Mouse (Mus musculus) mature B cell (primary cell): Measurements from ENCODE around the gene Cdc42ep4.

Experiments used
- in situ Hi-C: fragments of 300-500 bp; cut with MboI; formaldehyde crosslinking; loops from 2 replicates; pipeline ENCODE4 v1.14.3; 2019

Cdc42ep4 gene

DNA sequence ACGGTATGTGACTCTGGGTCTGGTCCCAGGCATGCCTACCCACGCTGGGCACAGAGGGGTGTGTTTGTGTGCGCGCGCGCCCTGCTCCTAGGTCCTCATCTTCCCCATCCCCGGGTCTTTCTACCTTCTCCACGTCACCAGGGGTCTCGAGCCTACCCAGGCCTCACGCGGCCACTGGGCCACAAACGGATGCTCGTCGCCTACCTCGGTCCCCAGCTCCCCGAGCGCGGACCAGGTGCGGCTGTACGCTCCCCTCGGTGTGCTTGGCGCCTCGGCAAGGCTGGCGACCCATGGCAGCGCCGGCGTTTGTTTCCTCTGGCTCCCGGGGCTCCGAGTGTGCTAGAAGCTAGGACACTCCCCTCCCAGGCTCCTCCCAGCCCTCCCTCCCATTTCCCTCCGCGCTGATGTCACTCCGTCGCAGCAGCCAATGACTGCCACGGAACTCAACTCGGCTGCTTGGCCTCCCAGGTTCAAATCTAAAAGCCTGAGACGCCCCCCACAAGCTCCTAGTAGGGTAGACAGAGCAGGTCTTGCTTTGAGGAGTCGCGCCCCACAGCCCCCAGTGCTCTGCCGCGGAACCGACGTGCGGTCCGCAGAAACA, at the start of gene Cdc42ep4:
Gene Cdc42ep4 (minus strand): TSS at position 398 of the 601 bp plus-strand sequence.
- in situ Hi-C loops: no loop called here

DNA sequence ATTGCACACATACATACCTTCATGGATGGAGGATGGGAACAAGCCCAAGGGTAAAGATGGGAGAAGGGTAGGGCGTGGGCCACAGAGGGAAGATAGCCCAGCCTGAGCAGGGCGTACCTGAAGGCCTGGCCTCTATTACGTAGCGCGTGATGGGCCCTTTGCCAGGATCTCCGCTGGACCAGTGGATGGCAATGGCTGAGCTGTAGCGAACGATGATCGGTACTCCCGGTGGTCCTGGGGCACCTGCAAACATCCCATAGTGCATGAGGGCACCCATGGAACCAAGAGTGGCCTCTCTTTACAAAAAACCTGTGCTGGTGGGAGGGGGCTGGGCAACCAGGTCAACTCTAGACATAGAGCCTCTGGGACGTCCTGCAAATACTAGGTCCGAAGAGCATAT, 48.3 kb upstream of the Cdc42ep4 start:
- in situ Hi-C loops: no loop called here

DNA sequence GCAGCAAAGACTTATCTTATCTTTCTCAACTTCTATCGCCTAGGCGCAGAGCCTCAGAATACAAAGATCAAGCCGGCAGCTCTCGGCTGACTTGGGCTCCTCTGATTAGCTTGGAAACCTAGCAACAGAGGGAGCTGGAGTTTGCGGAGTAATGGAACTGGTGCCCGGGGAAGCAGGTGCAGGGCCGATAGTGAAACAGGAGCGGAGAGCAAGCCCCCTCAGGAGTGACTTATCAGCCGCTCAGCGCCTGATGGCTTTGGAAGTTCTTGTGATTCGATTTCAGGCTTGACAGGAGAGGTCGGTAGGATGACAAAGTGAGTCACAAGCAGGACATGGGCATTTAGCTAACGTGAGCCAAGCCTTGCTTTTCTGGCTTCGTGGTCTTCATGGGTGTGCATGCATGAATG, 47.4 kb upstream of the Cdc42ep4 start:
- in situ Hi-C loops: no loop called here

DNA sequence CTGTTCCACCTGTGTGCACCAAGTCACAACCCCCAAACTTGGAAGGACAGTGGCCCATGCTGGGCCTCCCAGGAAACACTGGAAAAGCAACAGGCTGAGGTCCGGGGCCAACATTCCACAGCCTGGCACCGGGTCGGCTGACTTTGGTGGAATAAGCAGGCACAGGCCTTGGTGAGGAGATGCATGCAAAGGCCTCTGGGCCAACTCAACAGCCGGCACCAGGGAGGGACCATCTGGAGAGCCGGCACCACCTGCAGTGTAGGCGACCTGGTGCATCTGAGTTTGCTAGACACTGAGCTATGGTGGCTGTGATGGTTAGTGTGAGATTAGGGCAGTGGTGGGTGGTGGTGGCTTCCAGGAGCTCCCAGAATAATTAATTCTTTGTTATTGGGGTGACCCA, 46.3 kb upstream of the Cdc42ep4 start:
- in situ Hi-C loops: no loop called here

DNA sequence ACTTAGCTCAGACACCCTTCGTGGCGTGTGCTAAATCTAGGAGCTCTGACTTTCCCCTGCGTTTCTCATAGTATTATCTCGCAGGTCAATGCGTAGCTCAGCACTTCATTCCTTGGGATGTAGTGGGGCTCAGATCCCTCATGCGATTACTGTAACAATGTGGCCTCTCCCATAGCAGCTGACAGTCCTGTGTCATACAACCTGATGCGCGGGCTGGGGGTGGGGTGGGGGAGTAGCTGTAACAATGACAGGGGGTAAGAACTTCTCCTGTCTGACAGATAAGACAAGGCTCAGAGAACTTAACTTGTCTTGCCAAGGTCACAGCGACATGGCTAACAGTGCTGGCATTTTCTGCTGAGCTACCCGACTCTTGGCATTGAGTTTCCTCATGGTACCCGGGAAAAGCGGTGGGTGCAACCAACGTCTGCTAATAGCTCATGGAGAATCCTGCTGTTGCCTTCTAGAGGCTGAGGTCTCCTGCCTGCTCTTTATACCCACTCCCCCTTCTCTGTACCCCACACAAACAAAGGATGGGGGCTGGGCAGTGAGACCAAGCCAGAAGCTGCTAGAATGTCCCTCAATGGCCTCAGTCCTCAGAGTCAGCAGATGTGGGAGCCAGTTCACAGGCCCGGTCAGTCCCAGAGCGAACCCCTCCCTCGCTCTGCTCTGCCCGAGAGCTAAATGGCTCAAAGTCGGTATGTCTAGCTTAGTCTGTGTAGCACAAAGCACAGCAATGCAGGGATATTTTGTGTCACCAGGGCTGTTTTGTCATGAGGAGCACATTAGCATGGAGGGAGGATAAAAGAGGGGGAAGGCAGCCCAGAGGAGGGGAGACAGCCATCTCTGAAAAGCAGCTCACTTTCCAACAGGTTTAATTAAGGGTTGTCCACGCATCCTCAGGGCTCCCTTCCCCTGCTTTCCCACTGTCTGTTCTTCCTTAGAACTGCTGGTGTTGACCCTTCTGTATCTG, 45.6 kb upstream of the Cdc42ep4 start:
- in situ Hi-C loops: no loop called here

DNA sequence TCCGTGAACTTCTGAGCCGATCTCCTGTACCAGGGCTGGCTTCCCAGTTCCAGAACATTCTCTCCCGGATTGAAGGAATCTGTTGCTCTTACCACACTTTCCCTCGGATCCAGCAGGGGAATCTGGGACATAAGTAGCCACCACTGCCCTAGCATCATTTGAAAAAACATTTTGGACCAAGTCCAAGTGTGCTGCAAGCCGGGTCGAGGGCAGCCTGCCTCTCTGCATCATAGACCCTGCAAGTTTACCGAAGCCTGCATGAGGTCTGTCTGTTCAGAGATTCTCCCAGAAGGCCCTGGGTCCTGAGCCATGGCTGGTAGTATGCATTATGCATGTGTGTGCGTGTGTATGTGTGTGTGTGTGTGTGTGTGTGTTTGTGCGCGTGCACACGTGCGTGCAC, 44.2 kb upstream of the Cdc42ep4 start:
- in situ Hi-C loops: no loop called here

DNA sequence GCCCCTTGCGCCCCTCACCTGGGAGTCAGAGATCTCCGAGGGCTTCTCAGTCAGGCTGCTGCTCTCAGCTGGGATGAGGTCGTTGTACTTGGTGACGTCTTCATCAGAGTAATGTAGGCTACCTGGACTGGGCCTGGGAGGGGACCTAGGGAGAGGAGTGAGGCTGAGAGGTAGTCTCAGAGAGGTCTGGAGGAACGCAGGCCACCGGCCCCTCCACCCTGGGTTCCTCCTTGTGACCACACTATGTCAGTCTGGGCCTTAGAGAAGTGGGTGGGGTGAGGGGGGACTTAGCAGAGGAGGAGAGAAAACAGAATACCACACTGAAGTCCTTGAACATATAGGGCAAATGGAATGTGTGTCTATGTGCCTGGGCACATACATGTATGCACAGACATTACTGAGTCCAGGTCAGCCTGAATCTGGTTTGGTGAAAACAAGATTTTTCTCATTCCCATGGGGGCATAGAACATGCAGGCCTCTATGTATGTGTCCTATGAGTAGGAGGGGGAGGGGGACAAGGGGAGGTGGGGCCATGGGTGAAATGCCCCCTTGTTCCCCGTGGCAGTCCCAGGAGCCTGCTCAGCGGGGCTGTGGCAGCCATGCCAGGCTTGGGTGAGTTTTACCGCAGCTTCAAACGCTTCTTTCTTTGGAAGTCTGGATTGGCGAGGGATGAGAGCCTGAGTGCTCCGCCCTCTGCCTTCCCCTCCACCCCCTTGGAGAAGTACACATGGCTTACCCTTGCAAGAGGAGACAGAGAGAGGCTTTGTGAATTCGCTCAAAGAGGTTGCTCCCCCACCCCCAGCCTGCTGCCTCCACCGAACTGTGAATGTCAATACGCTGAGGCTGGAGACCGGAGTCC, 39.9 kb upstream of the Cdc42ep4 start:
- in situ Hi-C loops: no loop called here

DNA sequence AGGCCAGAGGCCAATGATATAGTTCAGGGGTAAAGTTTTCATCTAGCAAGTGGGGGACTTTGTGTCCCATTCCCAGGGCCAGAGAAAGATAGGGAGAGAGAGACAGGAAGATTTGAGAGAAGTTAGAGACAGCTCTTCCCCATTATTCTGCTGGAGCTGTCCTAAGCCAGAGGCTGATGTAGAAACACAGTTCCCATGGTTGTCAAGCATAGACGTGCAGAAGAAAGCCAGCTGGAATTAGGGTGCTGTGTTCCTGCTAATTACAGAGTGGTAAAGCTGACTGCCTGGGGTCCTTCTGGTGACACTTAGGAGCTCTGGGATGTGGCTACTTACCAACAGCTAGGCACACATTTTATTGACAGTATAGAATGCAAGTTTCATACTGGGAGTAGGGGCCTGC, 37.4 kb upstream of the Cdc42ep4 start:
- in situ Hi-C loops: no loop called here

DNA sequence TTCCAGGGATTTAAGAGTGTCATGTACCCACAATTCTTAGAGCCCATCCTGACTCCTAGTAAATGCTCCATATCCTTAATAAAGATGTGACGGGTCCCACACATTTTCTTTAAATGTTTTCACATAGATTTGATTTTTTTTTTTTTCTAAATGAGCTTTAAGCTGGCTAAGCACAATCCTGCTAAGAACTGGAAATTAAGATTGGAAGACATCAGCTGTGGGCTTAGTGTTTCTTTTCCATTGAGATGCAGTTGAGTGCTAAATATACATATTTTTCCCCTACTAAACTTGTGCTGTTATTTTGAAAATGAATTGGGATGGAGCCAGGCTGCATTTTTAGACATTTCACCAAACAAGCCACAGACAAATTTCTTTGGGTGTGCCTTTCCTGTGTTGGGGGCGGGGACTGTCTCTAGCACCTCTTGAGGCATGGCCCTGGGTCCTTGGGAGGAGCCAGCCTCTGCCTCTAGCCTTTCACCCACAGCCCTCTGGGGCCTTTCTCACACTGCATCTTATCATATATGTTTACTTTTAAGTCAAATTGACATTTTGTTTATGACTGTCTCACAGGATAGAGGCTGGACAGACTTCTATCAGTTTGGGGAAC, 36.6 kb upstream of the Cdc42ep4 start:
- in situ Hi-C loops: no loop called here

DNA sequence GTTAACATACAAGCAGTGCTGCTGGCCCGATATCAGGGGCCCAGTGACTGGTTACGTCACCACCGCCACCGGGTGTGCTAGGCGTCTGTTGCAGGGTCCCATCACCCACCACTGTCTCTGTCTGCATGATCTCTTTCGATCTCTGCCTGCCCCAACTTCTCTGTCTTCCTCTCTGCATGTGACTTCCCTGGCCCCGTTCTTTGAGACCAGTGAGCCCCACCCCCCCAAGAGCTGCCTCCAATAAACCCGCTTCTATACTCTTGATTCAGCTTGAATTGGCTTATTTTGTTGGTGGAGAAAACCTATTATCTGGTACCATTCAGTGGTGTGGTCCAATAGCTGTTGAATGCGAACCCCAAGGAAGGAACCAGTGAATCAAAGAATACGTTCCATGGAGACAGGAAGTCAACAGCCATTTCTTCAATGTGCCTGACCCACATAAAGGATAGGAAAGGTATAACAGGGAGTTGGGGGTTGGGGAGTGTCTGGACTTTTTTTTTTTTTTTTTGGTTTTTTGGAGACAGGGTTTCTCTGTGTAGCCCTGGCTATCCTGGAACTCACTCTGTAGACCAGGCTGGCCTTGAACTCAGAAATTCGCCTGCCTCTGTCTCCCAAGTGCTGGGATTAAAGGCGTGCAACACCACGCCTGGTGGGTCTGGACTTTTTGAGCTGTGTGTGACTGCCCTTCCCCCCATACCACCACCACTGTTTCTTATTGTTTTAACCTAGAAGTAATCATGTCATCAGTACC, 35.9 kb upstream of the Cdc42ep4 start:
- in situ Hi-C loops: no loop called here

DNA sequence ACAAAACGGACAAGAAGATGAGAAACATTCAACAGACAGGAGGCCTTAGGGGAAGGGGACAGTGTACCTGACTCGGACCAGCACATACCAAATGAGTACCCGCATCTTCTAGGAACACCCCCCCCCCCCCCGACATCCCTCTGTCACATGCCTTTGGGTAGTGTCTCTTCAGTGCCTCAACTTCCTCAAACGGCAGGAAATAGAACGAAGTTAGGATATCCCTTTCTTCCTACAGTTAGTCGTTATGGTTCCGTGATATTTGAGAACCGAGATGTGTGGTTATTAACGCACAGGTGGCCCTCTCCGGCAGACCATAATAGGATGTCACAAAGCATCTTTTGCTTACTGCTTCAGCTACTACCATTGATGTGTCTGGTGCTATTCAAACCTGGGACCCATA, 35.3 kb upstream of the Cdc42ep4 start:
- in situ Hi-C loops: no loop called here

DNA sequence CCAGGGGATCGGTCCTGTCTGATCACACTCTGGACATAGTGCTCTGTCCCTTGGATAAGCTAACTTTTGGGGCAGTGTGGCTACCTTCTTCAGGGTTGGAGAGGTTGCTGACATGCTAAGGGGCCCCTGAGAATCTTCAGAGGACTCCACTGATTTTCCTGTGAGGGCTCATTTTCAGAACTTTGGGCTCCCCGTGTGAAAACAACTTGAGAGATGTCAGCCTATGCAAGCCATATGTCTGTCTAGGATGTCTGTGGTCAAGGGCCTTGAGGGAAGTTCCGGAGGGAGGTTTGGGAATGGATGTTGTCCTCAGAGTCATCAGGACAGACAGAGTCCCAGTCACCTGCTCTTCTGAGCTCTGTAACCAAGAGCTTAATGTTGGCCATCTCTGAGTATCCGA, 34.7 kb upstream of the Cdc42ep4 start:
- in situ Hi-C loops: no loop called here

DNA sequence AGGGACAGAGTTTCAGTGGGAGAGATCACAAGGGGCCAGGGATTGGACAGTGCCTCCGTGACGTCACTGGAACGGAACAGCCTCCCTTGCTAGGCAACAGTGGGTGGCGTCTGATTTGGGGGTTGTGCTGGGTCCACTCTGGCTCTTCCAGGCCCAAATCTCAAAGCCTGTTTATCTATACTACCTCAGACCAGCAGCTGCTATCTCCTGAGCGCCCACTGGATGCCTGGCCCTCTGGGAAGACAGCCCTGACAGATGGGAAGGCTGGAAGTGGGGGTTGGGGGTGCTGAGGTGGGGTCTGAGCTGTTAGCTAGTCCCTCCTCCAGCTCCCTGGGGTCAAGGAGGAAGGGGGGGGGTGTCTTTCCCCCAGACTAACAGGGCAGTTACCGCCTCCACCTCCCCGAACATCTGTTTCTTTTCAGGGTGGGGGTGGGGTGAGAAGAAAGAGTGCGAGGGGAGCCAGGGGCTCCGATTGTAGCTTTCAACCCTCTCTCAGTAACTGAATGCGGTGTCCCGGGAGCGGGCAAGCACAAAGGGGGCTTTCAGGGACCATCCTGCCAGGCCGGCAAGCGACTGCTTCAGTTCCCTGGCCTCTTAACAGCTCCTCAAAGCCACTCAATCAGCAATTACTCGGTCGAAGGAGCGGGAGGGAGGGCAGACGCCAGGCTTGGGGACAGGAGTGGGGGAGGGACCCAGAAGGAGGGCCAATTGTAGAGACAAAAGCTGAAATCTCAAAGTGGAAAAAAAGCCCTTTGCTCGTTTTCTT, 33.9 kb upstream of the Cdc42ep4 start:
- in situ Hi-C loops: no loop called here

DNA sequence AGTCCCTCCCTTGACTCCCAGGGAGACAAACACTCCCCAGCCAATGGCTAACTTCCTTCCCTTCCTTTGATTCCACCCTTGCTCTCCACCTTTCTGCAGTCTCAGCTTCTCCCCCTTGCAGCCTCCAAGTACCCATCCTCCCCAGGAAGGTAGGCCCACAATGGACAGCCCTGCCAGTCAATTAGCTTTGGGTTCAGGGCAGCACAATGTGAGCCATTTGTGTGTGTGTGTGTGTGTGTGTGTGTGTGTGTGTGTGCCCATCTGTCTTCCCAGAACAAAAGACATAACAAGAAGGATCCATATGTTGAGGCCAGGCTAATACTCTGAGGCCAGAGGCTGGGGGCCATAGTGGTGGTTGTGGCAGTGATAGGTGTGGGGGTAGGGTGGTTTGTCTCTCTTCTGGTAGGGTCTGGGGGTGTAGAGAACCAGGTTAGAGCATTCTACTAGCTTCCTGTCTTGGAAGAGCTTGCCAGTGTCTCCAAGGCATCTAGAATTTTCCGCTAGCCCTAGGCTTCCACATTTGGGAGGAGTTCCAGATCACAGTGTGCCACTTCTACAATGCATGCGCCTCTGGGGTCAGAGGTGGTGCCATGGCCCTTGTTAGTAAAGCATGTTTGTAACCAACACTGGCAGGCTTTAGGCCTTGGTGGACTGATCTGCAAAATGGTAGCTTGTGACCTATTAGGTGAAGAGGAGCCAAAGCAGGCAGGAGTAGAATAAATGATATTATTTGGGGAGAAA, 33.1 kb upstream of the Cdc42ep4 start:
- in situ Hi-C loops: no loop called here

DNA sequence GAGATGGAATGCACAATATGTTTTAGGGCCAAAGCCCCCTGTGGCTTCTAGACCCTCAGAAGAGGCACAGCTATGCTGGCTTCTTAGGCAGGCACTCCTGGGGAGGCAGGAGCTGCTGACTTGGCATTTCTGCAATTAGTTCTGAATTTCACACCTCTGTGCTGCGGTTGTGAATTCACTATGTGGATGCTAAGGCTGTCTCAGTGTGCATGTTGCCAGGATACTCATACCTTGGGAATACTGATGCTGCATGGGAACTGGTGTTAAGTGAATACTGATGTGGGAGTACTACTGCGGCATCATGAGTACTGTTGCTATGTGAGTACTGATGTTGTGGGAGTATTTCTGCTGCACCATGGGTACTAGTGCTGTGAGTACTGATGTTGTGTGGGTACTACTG, 30.8 kb upstream of the Cdc42ep4 start:
- in situ Hi-C loops: no loop called here

DNA sequence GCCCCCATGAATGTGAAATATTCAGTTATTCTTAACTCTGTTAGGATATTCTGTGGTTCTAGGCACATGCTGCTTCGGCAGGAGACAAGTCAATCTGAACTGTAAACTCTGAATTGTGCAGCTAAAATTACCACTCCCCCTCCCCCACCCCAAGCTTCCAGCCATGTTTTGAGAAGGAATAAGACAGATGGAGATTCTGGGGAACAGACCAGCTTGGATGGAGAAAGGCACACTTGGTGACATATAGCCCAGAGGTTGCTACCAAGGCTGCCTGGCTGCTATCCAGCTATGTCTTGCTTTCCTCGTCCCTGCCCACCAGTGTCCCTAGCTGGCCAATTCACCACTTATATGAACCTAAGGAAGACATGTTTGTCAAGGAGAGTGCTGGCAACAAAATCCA, 30.3 kb upstream of the Cdc42ep4 start:
- in situ Hi-C loops: no loop called here

DNA sequence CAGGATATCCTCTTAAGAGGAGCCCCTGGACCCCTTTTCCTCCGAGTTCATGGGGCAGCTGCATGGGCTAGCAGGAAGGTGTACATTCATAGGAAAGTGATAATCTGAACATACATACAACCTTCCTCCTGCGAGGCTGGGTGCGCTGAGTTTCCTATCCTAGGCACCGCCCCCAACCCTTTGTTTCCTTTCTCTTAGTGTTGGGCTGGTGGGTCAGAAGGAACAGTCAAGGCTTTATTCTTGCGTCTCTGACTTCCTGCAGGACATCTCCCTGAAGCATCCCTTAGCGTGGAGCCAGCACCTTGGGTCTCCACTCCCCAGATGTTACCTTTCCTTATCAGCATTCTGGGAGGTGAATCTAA, 28.0 kb upstream of the Cdc42ep4 start:
- in situ Hi-C loops: no loop called here

DNA sequence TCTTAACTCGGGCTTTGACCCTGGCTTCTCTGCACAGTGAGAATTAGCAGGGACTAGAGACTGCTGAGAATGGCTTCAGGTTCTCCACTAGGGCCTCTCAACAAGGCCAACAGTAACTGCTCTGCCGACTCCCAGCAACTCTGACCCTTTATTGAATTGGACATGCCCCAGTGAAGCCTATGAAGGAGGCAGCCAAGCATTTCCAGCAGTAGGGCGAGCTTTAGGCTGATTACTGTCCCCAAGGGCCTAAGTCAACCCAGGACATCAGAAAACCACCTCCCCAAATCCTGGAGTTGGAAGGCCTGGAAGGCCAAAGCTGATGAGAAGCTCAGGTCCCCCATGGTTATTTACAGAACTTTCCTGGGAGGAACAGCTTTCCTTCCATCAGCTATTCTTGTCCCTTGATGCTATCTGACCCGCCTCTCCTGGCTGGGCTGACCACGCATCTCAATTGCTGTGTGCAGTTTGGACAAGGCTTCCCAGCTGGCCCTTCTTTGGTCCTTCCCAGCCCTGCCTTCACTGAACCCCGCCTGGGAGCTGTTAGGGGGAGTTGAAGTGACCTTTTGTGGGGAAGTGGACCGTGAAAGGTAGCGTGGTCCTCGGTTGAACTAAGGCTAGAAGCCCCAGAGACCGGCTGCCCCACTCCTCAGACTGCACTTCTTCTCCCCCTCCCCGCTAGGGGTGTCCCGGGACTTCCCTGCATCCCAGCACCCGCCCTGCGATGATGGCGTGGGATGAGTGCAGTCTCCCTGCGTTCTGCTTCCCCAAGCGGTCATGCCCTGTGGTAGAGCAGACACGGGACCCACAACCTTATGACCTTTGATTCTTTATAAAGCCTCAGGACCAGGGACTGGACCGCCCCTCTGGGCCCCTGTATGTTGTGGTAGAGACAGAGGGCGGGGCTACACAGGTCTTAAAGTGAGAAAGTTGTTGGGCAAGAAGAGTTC, 27.3 kb upstream of the Cdc42ep4 start:
- in situ Hi-C loops: no loop called here
